13 mouse cellular contexts compared by ENCODE assay signal in the genomic region with DNA sequence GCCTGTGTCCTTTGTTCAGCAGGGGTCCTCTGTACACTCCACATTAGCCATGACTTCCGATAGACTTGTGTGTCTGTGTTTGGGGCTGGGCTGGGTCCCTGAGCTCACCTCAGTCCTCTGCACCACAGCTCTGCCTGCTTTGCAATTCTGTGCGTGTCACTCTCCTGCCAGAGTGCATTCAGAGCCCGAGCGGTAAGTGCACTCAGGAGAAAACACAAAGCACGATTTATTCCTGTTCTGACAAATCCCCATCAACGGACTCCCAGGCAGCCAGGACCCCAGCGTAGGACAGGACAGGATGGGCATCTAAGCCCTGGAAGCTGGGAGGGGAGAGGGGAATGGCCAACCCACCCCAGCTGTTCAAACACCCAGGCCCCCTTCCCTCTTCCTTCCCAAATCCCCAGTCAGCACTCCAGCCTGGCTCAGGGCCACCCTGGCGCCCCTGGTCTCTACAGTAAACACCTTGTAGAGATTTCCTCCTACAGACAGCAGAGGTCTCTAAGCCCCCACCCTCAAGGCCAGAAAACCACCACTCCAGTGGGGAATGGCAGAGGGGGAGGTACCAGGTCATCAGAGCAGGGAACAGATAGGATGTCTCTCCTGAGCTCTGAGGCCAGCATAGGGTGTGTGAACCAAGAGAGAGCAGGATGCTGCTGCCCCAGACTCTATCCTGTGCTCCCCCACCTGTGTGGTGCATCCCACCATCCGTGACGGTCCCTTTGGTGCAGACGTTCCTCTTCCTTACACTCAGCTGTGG. TPM values are rescaled to one million over a fixed set of nuclear protein-coding genes. Genes with fewer than 3 reads are reported as not detected.
DNase-seq lines count a peak whose midpoint lies in the region; ATAC-seq and TF ChIP-seq lines count a peak whose summit lies in the region.
"Had no signal": no experiment of that assay in that cellular context is flagged by ENCODE, and none has a peak within 500 bp of the region (broad histone marks: within the 10 kb centered on the region; RNA-seq: fewer than 3 reads in every experiment).

No protein-coding gene starts in this region.

- WGBS in forebrain, embryonic 15.5 days: 17% methylated on average over 11 of the region's 11 CpGs

- no peak overlapping the region for H3K4me3 ChIP-seq in forebrain, embryonic 15.5 days
- H3K4me3 ChIP-seq: limb, embryonic 15.5 days had no signal

- intact Hi-C loops in heart, postnatal 10 days (cut with DNase I): no loop called here

- peaks cover 22% of the 10 kb centered on the region for H3K4me1 ChIP-seq in forebrain, embryonic 15.5 days

- H3K36me3 ChIP-seq in forebrain, embryonic 15.5 days: no peaks in the 10 kb centered on the region
- H3K36me3 ChIP-seq: limb, embryonic 15.5 days had no signal

- H3K27me3 ChIP-seq in forebrain, embryonic 15.5 days: no peaks in the 10 kb centered on the region

- TF ChIP-seq POLR2A in brain, embryonic 14.5 days (IDR thresholded peaks at IDR 0.05; ENCODE audit: borderline replicate concordance, extremely low read depth, insufficient read depth, insufficient read length, poor library complexity, severe bottlenecking): no peak

- DNase-seq in heart, adult 11 months: peak; percentile 81
- no peak for DNase-seq in heart, postnatal 10 days
- DNase-seq in brain, embryonic 14.5 days (ENCODE audit: low read depth): peak; percentile 86
- peak; percentile 34 for DNase-seq in mesoderm, embryonic 11.5 days (ENCODE audit: low read depth, low spot score)
- no peak for DNase-seq in frontal cortex, postnatal 36 days (ENCODE audit: low spot score in 2 of 2)
- DNase-seq in cerebellum, postnatal 10 days: no peak
- DNase-seq in urinary bladder, postnatal 36 days (ENCODE audit: low spot score in 2 of 2): no peak
- DNase-seq: adrenal gland, adult 8-10 months; cerebellum, adult 11-12 months had no signal

- no peak for TF ChIP-seq CTCF in brain, embryonic 14.5 days (IDR thresholded peaks at IDR 0.05; ENCODE audit: borderline replicate concordance, extremely low read depth, insufficient read depth, insufficient read length)

- peak overlapping the region; percentile 29; the same call in 1 of the 2 replicates for H3K27ac ChIP-seq in forebrain, embryonic 15.5 days (replicated peaks)
- H3K27ac ChIP-seq: limb, embryonic 15.5 days had no signal

- peak; percentile 49 for ATAC-seq in forebrain, embryonic 15.5 days (replicated peaks)

- no peak overlapping the region for H3K4me2 ChIP-seq in forebrain, embryonic 15.5 days (replicated peaks)
- H3K4me2 ChIP-seq: limb, embryonic 15.5 days had no signal

- H3K9ac ChIP-seq in forebrain, embryonic 15.5 days (replicated peaks): no peak overlapping the region
- H3K9ac ChIP-seq: limb, embryonic 15.5 days had no signal

- H3K9me3 ChIP-seq in forebrain, embryonic 15.5 days: no peaks in the 10 kb centered on the region
- H3K9me3 ChIP-seq: limb, embryonic 15.5 days had no signal

RNA-seq across cellular contexts. Expression of a gene that starts 56.0 kb away (rescaled TPM):
- 10 to 100 TPM; 54.1 to 63.4 TPM for total RNA-seq in heart, postnatal 10 days (2021)
- 25.3 and 43.9 TPM in 2 replicates for polyA plus RNA-seq in brain, embryonic 14.5 days (2012; rRNA removed)
- polyA plus RNA-seq in forebrain, embryonic 15.5 days (2015; fragmentation: Nextera tagmentation; extraction: Ambion mirVana): 16.5 and 16.9 TPM in 2 replicates
- total RNA-seq: granulocyte monocyte progenitor cell, adult 5-6 weeks; megakaryocyte progenitor cell, adult 5-6 weeks had no signal

Comparison
In these comparisons a context has a peak if more than half of its experiments do, and no peak if none do; other contexts are left out.
1. DNase-seq: peak in heart, adult 11 months (single experiment), brain, embryonic 14.5 days (single experiment) and mesoderm, embryonic 11.5 days (single experiment); none in heart, postnatal 10 days (0 of 2), frontal cortex, postnatal 36 days (0 of 2), cerebellum, postnatal 10 days (0 of 2) and urinary bladder, postnatal 36 days (0 of 2).